Mouse (Mus musculus): Measurements from ENCODE around the gene Calcoco1. TPM values are rescaled to one million over a fixed set of nuclear protein-coding genes. Genes with fewer than 3 reads are reported as not detected.
A peak's percentile ranks its signal among the peaks of the same experiment; 100 is the strongest.

Calcoco1 gene
- total RNA-seq (2022): 100 to 1,000 TPM; 119 to 225 (median 182) TPM

DNA sequence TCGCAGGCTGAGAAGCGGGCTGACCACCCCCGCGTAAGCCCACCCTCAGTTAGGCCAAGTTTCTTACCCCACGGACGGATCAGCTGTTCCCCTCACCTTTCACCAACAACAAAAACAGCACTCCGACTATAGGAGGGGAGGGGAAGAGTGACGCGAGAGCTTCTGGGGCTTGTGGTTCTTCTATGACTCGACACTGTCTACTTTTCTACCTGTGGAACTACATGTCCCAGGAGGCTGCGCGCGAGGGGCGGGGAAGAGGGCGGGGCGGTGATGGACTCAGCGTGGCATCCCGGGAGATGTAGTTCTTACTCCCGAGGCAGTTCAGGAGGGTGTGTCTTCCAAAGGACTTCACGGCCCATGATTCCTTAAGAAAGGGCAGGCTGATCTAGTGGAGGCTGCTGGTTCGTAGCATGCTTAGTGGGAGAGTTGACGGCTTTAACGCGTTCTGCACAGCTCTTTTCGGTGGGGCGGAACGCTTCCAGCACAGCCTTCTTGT, at the start of gene Calcoco1:
Gene Calcoco1, minus strand, starts transcription at position 199 of the 496 bp plus-strand sequence.
- DNase-seq: peak; percentile 95

DNA sequence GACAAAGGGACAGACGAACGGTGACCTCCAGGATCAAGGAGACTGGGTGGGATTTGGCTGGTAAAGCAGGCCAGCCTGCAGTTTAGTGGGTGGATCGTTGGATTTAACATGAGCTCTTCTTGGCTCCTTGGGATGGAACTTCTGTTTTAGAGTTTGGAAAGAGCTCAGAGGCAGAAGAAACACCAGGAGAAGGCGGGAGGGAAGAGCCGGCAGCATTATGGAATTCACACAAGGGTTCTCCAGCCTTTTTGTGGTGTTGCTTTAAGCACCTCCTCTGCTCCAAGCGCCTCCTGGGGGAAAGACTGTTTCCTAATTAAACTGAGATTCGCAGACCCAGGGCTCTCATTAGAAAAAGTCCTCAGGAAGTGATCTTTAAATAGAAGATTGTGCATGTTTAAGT, 48.9 kb upstream of the Calcoco1 start:
- DNase-seq: no peak

DNA sequence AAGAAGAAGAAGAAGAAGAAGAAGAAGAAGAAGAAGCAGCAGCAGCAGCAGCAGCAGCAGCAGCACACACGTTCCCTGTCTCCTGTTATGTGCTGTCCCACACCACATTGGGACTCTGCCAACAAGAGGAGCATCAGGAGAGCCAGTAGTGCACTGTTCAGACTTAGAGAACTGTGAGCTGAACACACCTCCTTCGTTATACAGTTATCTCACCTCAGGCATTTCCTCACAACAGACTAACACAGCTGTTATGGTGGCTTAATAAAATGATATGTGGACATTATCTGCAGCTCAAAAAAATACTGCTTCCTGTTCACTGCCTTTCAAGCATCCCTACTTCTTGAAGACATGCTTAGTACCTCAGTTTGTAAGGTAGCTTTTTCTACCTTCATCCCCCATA, 43.2 kb upstream of the Calcoco1 start:
- no peak for DNase-seq

GRCm38 (mm10) chr15:102761745-102762378, 39.9 kb upstream of the Calcoco1 start:
- DNase-seq: peak; percentile 50

DNA sequence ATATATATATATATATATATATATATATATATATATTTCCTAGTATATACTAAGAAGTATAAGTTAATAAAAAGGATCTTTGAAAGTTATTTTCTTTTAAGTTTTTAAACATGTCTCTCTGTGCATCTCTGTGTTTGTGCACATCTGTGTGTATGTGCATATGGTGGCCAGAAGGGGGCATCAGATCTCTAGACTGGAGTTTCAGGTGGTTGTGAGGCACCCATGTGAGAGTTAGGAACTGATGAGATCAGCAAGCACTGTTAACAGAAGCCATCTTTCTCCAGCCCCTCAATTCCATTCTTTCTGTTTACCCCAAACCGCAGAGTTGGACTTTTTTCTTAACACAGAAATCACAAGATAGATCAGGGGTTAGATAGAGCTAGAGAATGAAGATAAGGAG, 35.7 kb upstream of the Calcoco1 start:
- no peak for DNase-seq

- DNase-seq: no peak
Observed at GRCm38 (mm10) chr15:102755053-102755452, 33.1 kb upstream of the Calcoco1 start.

DNA sequence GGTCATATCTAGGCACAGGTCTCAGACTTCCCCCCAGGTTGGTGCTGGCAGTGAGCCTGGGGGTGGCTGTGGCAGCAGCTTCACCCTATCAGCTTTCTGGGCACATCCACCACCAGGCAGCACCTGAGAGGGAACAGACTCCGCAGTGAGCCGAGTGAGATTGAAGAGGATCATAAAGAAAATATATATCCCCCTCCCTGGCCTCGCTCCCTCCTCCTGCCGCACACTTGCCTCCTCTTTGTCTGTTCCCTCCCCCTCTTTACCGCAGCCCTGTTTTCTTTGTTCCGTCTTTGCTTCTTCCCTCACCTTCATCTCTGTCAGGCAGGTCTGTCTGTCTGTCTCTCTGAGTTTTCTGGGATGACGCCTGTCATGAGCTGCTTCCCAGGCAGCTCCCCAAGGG, 32.4 kb upstream of the Calcoco1 start:
- no peak for DNase-seq

DNA sequence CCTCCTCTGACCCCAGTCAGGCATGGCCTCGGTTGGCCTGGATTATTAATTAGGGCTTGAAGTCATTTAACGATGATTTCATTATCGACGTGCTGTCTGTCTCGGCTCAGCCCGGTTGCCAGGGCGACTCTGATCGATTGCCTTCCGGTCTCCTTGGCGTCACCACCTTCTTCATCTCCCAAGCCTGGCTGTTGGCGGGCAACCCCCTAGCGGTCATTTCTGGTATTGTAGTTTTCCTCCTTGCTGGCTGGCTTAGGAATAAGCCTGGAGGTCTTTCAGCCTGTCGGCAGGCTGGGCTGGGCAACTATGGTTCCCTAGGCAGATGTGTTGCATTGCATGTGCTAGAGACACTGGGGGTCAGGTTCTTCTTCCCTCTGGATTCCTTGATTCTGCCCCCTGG, 31.2 kb upstream of the Calcoco1 start:
- DNase-seq: peak; percentile 27

- no peak for DNase-seq
Observed at GRCm38 (mm10) chr15:102752164-102752563, 30.2 kb upstream of the Calcoco1 start.

DNA sequence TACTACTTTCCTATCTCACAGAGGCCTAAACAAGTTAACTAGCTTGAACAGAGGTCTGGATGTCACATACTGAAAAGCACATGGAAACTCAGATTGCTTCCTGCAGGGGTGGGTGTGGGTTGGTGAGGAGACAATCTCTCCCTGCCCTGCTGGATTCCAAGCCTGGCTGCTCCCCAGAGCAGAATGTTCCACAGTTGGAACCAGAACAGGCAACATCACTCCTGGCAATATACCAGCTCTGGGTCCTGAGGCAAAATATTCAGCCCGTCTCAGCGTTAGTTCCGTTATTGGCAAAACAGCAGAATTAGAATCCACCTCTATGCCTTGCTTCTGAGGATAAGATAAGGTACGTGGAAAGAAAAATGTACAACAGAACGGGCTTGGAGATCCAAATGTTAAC, 28.3 kb upstream of the Calcoco1 start:
- no peak for DNase-seq

DNA sequence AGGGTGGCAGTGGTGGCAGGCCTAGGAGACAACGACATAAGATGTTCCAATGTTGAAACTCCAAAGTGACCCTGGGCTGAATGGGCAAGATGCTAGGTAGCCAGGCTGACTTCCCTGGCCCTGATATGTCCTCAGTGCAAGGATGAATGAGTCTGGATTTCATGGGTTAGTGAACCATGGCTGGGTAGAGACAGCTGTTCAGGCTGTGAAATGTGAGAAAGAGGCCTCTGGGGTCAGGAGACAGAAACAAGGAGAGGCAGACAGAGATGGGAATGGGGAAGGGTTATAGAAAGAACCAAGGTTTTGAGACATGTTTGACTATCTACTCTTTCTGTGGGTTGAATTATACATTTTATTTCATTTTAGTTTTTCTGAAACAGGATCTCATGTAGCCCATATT, 27.1 kb upstream of the Calcoco1 start:
- DNase-seq: no peak

- no peak for DNase-seq
Observed at GRCm38 (mm10) chr15:102747853-102748252, 25.9 kb upstream of the Calcoco1 start.

- no peak for DNase-seq
Observed at GRCm38 (mm10) chr15:102747286-102747640, 25.3 kb upstream of the Calcoco1 start.

GRCm38 (mm10) chr15:102746488-102747285, 24.7 kb upstream of the Calcoco1 start:
- peak; percentile 45 for DNase-seq

DNA sequence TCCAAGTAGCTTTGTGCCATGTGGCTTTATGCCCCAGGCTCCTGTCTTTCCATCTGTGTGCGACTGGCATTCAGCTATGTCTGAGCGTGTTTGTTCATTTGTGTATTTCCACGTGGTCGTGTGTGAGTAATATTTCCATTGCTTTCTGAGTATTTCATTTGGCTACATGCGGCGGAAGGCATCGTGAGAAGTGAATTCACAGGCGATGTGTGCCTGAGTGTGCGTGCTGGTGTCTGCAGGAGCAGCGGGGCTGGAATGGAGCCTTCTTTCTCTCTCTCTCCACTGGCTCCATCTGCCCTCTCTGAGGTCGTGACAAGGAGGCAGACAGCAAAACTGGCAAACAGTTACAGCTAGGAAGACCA, 24.1 kb upstream of the Calcoco1 start:
- no peak for DNase-seq

DNA sequence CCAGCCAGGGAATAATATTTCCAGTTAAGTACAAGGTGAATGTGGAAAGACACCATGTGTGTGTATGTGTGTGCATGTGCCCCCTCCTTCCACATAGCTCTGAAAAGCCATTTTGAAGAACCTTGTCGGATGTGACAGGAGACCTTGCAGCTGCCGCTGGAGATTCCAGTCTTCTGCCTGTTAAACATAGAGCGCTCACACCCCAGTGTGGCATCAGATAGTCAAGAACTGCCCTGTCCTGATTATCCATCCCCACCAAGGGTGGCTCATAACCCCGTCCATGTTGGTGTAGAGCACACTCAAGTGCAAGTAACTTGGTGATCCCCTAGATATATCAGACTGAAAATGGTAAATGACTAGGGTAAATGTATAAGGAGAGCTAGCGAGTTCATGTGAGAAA, 23.4 kb upstream of the Calcoco1 start:
- DNase-seq: no peak

GRCm38 (mm10) chr15:102744831-102745230, 22.9 kb upstream of the Calcoco1 start:
- DNase-seq: no peak

DNA sequence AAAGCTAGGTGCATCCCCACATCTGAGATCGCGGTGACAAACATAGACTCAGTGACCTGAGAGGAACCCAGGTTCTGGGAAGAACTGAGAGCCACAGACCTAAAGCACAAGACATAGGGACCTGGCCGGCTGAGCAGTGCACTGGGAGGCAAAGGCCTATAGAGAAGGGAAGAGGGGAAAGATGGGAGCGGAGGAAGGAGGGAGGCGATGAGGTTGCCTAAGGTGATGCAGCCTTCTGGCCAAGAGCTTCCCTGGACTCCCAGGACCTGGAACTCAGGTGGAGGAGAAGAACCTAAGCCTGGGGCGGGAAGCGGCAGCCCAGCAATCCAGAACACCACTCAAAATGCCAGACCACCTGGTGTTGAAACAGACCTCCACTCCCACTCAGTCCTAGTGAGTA, 22.4 kb upstream of the Calcoco1 start:
- no peak for DNase-seq

GRCm38 (mm10) chr15:102743996-102744395, 22.0 kb upstream of the Calcoco1 start:
- no peak for DNase-seq

DNA sequence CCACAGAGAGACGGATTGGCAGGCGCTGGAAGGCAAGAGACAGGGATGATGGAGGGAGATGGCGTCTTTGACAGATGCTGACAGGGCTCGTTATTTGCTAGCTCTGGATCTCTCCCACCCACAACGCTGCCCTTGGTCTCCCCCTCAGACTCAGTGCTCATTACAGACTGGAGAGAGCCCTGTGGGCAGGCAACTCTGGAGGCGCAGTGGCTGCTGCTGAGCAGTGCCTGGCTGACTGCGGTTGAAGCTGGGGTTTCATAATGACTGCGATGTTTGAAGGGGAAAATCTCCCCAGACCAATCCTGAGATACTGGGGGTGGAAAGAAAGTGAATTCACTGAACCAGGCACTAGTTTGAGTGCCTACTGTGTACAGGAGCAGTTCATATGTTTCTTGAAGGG, 21.2 kb upstream of the Calcoco1 start:
- no peak for DNase-seq

GRCm38 (mm10) chr15:102742589-102742988, 20.6 kb upstream of the Calcoco1 start:
- DNase-seq: peak; percentile 82

- no peak for DNase-seq
Observed at GRCm38 (mm10) chr15:102739520-102740297, 17.7 kb upstream of the Calcoco1 start.

DNA sequence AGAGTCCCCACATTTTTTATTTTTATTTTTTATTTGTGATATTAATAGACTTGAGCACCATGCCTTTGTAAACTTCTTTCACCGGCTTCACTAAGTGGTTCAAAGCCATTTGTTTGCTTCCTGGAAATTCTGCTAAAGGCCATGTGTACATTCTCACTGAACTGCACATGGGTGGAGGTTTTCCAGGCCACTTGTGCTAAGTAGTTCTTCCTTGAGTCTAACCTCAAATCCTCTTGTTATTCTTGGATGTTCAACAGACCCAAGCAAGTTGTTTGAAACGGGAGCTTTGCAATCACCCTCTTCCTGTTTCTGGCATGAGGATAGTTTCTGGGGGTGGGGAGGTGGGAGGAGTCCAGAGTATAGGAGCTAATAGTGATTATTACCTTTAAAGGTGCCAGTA, 16.5 kb upstream of the Calcoco1 start:
- no peak for DNase-seq

Data from adrenal gland, adult 8-10 months (tissue).